In the genomic region with DNA sequence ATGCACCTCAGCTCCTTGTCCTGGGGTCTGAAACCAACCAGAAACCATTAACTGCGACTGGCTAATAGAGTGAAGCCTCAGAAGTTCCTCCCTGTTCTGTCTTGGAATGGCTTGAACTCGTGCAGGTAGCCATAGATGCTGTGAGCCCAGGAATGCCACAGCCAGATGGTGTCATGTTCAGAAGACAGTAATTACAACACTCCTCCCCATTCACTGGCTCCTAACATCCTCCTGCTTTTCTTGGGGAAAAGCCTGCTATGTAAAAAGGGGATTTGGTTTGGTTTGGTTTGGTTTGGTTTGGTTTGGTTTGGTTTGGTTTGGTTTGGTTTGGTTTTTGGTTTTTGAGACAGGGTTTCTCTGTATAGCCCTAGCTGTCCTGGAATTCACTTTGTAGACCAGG, we compare ENCODE assay signal across 17 mouse cellular contexts.
"Had no signal": no experiment of that assay in that cellular context is flagged by ENCODE, and none has a peak within 500 bp of the region (broad histone marks: within the 10 kb centered on the region; RNA-seq: fewer than 3 reads in every experiment).

No protein-coding gene starts in this region.

- H3K27ac ChIP-seq: midbrain, embryonic 10.5 days; midbrain, embryonic 12.5 days; neural tube, embryonic 13.5 days; neural tube, embryonic 15.5 days had no signal

- H3K4me3 ChIP-seq: midbrain, embryonic 10.5 days; midbrain, embryonic 12.5 days; myocyte; neural tube, embryonic 13.5 days; neural tube, embryonic 15.5 days had no signal

- H3K9ac ChIP-seq: lung, embryonic 14.5 days; midbrain, embryonic 12.5 days; neural tube, embryonic 13.5 days; neural tube, embryonic 15.5 days had no signal

- H3K36me3 ChIP-seq: midbrain, embryonic 10.5 days; midbrain, embryonic 12.5 days; neural tube, embryonic 13.5 days; neural tube, embryonic 15.5 days had no signal

- H3K27me3 ChIP-seq: midbrain, embryonic 12.5 days; neural tube, embryonic 13.5 days; neural tube, embryonic 15.5 days had no signal

- DNase-seq: lung, adult 18-20 months; lung, embryonic 14.5 days; lung, postnatal 10 days; lung, postnatal 4 days; midbrain, embryonic 14.5 days; right cerebral cortex, adult 18-20 months; right cerebral cortex, postnatal 25 days; right cerebral cortex, postnatal 4 days; spleen, adult 18-20 months; thymus, postnatal 14 days; thymus, postnatal 36 days had no signal

- H3K4me2 ChIP-seq: lung, embryonic 14.5 days; midbrain, embryonic 12.5 days; neural tube, embryonic 13.5 days; neural tube, embryonic 15.5 days had no signal

- H3K9me3 ChIP-seq: midbrain, embryonic 12.5 days; neural tube, embryonic 13.5 days; neural tube, embryonic 15.5 days had no signal

- ATAC-seq: midbrain, embryonic 16.5 days had no signal
